Mouse (Mus musculus): Measurements from ENCODE around the gene Nr4a2.

- TF ChIP-seq CTCF (IDR thresholded peaks at IDR 0.05; ENCODE audit: low read depth, low read length) (no peak), POLR2A (IDR thresholded peaks at IDR 0.05; ENCODE audit: insufficient read depth, low read length) (no peak), EP300 (IDR thresholded peaks at IDR 0.05; ENCODE audit: insufficient read depth, low read depth, low read length) (no peak)
These were observed 14.5 kb downstream of the Nr4a2 start for GRCm38 (mm10) chr2:57109301-57109700.

Data from ES-Bruce4 (cell line).